Mouse (Mus musculus): ENCODE data around the gene Rbm42.

Rbm42 gene

GRCm38 (mm10) chr7:30669229-30669628 lies 19.1 kb upstream of the Rbm42 start:
- TF ChIP-seq POU5F1 (IDR thresholded peaks at IDR 0.05; ENCODE audit: borderline replicate concordance, low read length) (no peak), CTCF (conservative IDR thresholded peaks at IDR 0.05; ENCODE audit: low read length) (peak; percentile 77), NANOG (IDR thresholded peaks at IDR 0.05; ENCODE audit: borderline replicate concordance, low read length) (no peak)
- H3K4me1 ChIP-seq (replicated peaks; ENCODE audit: low read depth, low read length): peaks cover 25% of the 10 kb centered on the region
- no peaks in the 10 kb centered on the region for H3K36me3 ChIP-seq (ENCODE audit: insufficient read depth, low read length)
- no peak overlapping the region for H3K4me3 ChIP-seq (replicated peaks; ENCODE audit: low read length)
- no peaks in the 10 kb centered on the region for H3K9me3 ChIP-seq (ENCODE audit: low read length)
- no peaks in the 10 kb centered on the region for H3K27me3 ChIP-seq (ENCODE audit: insufficient read depth, low read length)

- TF ChIP-seq NANOG (IDR thresholded peaks at IDR 0.05; ENCODE audit: borderline replicate concordance, low read length) (no peak), POU5F1 (IDR thresholded peaks at IDR 0.05; ENCODE audit: borderline replicate concordance, low read length) (no peak), CTCF (conservative IDR thresholded peaks at IDR 0.05; ENCODE audit: low read length) (no peak)
- Histone ChIP-seq H3K9me3 (ENCODE audit: low read length) (no peaks in the 10 kb centered on the region), H3K36me3 (ENCODE audit: insufficient read depth, low read length) (peaks cover 31% of the 10 kb centered on the region), H3K27me3 (ENCODE audit: insufficient read depth, low read length) (no peaks in the 10 kb centered on the region), H3K4me3 (replicated peaks; ENCODE audit: low read length) (peak overlapping the region; percentile 89), H3K4me1 (replicated peaks; ENCODE audit: low read depth, low read length) (peaks cover 16% of the 10 kb centered on the region)
Observed at GRCm38 (mm10) chr7:30665321-30665720, 15.2 kb upstream of the Rbm42 start.

- Histone ChIP-seq H3K36me3 (ENCODE audit: insufficient read depth, low read length) (peaks cover 37% of the 10 kb centered on the region), H3K27me3 (ENCODE audit: insufficient read depth, low read length) (no peaks in the 10 kb centered on the region), H3K4me1 (replicated peaks; ENCODE audit: low read depth, low read length) (peaks cover 16% of the 10 kb centered on the region), H3K4me3 (replicated peaks; ENCODE audit: low read length) (peak within 1 kb of the TSS; percentile 89), H3K9me3 (ENCODE audit: low read length) (no peaks in the 10 kb centered on the region)
- TF ChIP-seq NANOG (IDR thresholded peaks at IDR 0.05; ENCODE audit: borderline replicate concordance, low read length) (no peak), POU5F1 (IDR thresholded peaks at IDR 0.05; ENCODE audit: borderline replicate concordance, low read length) (no peak), CTCF (conservative IDR thresholded peaks at IDR 0.05; ENCODE audit: low read length) (no peak)
Observed at GRCm38 (mm10) chr7:30664529-30665200, 14.5 kb upstream of the Rbm42 start, which contains the start of gene Haus5. Gene Haus5 (minus strand): TSS chr7:30664994.

- H3K4me3 ChIP-seq (replicated peaks; ENCODE audit: low read length): peak overlapping the region; percentile 29; the same call in 1 of the 2 replicates
- TF ChIP-seq POU5F1 (IDR thresholded peaks at IDR 0.05; ENCODE audit: borderline replicate concordance, low read length) (no peak), NANOG (IDR thresholded peaks at IDR 0.05; ENCODE audit: borderline replicate concordance, low read length) (no peak), CTCF (conservative IDR thresholded peaks at IDR 0.05; ENCODE audit: low read length) (no peak)
- H3K36me3 ChIP-seq (ENCODE audit: insufficient read depth, low read length): peaks cover 46% of the 10 kb centered on the region
- peaks cover 48% of the 10 kb centered on the region for H3K4me1 ChIP-seq (replicated peaks; ENCODE audit: low read depth, low read length)
- H3K27me3 ChIP-seq (ENCODE audit: insufficient read depth, low read length): peaks cover 26% of the 10 kb centered on the region
- H3K9me3 ChIP-seq (ENCODE audit: low read length): no peaks in the 10 kb centered on the region
Observed at GRCm38 (mm10) chr7:30639083-30639482, 11.0 kb downstream of the Rbm42 start.

GRCm38 (mm10) chr7:30636395-30636794 lies 13.7 kb downstream of the Rbm42 start:
- TF ChIP-seq NANOG (IDR thresholded peaks at IDR 0.05; ENCODE audit: borderline replicate concordance, low read length) (no peak), CTCF (conservative IDR thresholded peaks at IDR 0.05; ENCODE audit: low read length) (no peak), POU5F1 (IDR thresholded peaks at IDR 0.05; ENCODE audit: borderline replicate concordance, low read length) (no peak)
- peaks cover 51% of the 10 kb centered on the region for H3K27me3 ChIP-seq (ENCODE audit: insufficient read depth, low read length)
- no peak overlapping the region for H3K4me3 ChIP-seq (replicated peaks; ENCODE audit: low read length)
- H3K36me3 ChIP-seq (ENCODE audit: insufficient read depth, low read length): peaks cover 19% of the 10 kb centered on the region
- H3K4me1 ChIP-seq (replicated peaks; ENCODE audit: low read depth, low read length): peaks cover 62% of the 10 kb centered on the region
- no peaks in the 10 kb centered on the region for H3K9me3 ChIP-seq (ENCODE audit: low read length)

- peak within 1 kb of the TSS; percentile 66 for H3K4me3 ChIP-seq (replicated peaks; ENCODE audit: low read length)
- TF ChIP-seq POU5F1 (IDR thresholded peaks at IDR 0.05; ENCODE audit: borderline replicate concordance, low read length) (no peak), CTCF (conservative IDR thresholded peaks at IDR 0.05; ENCODE audit: low read length) (no peak), NANOG (IDR thresholded peaks at IDR 0.05; ENCODE audit: borderline replicate concordance, low read length) (no peak)
- H3K4me1 ChIP-seq (replicated peaks; ENCODE audit: low read depth, low read length): peaks cover 62% of the 10 kb centered on the region
Observed at GRCm38 (mm10) chr7:30635752-30636151, 14.4 kb downstream of the Rbm42 start, which contains the start of gene Etv2. Gene Etv2 (minus strand): TSS chr7:30635852.

GRCm38 (mm10) chr7:30634621-30635020 lies 15.5 kb downstream of the Rbm42 start:
- peaks cover 53% of the 10 kb centered on the region for H3K27me3 ChIP-seq (ENCODE audit: insufficient read depth, low read length)

More at GRCm38 (mm10) chr7:30635752-30636151, 14.4 kb downstream of the Rbm42 start, which contains the start of gene Etv2:
- Histone ChIP-seq H3K27me3 (ENCODE audit: insufficient read depth, low read length) (peaks cover 53% of the 10 kb centered on the region), H3K9me3 (ENCODE audit: low read length) (no peaks in the 10 kb centered on the region), H3K36me3 (ENCODE audit: insufficient read depth, low read length) (peaks cover 12% of the 10 kb centered on the region)

GRCm38 (mm10) chr7:30633762-30634412 lies 16.2 kb downstream of the Rbm42 start:
- H3K4me3 ChIP-seq (replicated peaks; ENCODE audit: low read length): peak overlapping the region; percentile 66
- H3K4me1 ChIP-seq (replicated peaks; ENCODE audit: low read depth, low read length): peaks cover 46% of the 10 kb centered on the region
- H3K9me3 ChIP-seq (ENCODE audit: low read length): no peaks in the 10 kb centered on the region
- peaks cover 53% of the 10 kb centered on the region for H3K27me3 ChIP-seq (ENCODE audit: insufficient read depth, low read length)
- TF ChIP-seq NANOG (IDR thresholded peaks at IDR 0.05; ENCODE audit: borderline replicate concordance, low read length) (no peak), CTCF (conservative IDR thresholded peaks at IDR 0.05; ENCODE audit: low read length) (no peak), POU5F1 (IDR thresholded peaks at IDR 0.05; ENCODE audit: borderline replicate concordance, low read length) (no peak)
- no peaks in the 10 kb centered on the region for H3K36me3 ChIP-seq (ENCODE audit: insufficient read depth, low read length)

More at GRCm38 (mm10) chr7:30634621-30635020, 15.5 kb downstream of the Rbm42 start:
- TF ChIP-seq POU5F1 (IDR thresholded peaks at IDR 0.05; ENCODE audit: borderline replicate concordance, low read length) (no peak), CTCF (conservative IDR thresholded peaks at IDR 0.05; ENCODE audit: low read length) (peak; percentile 72)
- peaks cover 2% of the 10 kb centered on the region; the same call in 1 of the 2 replicates for H3K36me3 ChIP-seq (ENCODE audit: insufficient read depth, low read length)
- no peaks in the 10 kb centered on the region for H3K9me3 ChIP-seq (ENCODE audit: low read length)
- H3K4me3 ChIP-seq (replicated peaks; ENCODE audit: low read length): peak overlapping the region; percentile 66
- peaks cover 53% of the 10 kb centered on the region for H3K4me1 ChIP-seq (replicated peaks; ENCODE audit: low read depth, low read length)

Data from E14TG2a.4 (cell line).